Mouse (Mus musculus): Measurements from ENCODE around the gene Shroom3.

Gene Shroom3

DNA sequence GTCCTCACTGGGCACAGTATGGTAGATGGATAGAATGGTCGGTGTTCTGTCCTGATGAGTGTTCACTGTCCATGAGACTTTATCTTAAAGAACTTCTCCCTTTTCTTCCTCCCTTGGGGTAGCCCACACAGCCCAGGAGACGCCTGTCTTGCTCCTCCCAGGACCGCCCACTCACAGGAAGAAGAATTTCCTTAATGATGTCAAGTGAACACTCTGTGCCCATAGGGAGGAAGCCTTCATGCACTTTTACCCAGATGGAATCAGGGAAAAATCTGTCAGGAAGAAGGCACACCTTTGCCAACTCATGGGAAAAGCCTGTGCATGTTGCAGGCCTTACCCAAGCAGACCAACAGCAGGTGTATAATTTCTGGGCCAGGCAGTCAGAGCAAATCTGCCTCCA lies 174.9 kb downstream of the Shroom3 start:
- DNase-seq, result peak in 1 of 2 experiments; percentile 23

DNA sequence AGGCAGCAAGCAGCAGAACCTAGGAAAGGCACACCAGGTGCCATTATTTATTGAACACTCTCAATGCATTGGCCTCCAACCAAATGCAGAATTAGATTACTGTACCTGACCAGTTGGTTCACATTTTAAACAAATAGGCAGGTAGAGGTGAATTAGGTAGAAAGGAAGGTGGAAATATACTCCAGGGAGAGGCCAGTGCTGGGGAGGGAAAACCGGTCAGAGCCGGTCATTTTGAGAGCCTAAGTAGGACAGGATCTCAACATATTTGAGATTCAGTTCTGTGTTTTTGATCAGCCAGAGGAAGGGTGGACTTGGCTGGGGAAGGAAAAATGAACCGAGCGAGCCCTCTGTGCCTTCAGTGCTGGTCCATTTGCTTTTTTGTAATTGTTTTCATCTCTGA lies 175.3 kb downstream of the Shroom3 start:
- no peak for DNase-seq

- DNase-seq, result no peak
These were observed 178.3 kb downstream of the Shroom3 start for GRCm38 (mm10) chr5:92861416-92862112.

- DNase-seq, result no peak
These were observed 181.9 kb downstream of the Shroom3 start for GRCm38 (mm10) chr5:92865090-92865489.

DNA sequence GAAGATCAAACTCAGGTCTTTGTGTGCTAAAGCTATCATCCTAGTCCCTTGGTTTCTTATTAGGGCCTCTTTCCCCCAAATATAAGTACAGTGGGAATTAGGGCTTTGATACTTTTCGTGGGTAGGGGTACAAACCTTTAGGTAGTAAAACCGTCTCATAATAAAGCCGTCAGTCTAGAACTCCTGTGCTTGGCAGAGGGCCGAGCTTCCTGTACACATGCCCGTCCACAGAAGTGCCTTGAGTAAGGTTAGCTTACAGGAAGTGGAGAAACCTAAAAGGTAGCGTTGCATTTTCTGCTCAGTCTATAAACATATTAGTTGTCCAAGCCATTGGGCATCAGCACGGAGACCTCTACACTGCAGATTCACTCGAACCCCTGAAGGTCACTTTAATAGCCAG lies 183.3 kb downstream of the Shroom3 start:
- DNase-seq, result no peak

GRCm38 (mm10) chr5:92867253-92867652 lies 184.0 kb downstream of the Shroom3 start:
- DNase-seq, result no peak

DNA sequence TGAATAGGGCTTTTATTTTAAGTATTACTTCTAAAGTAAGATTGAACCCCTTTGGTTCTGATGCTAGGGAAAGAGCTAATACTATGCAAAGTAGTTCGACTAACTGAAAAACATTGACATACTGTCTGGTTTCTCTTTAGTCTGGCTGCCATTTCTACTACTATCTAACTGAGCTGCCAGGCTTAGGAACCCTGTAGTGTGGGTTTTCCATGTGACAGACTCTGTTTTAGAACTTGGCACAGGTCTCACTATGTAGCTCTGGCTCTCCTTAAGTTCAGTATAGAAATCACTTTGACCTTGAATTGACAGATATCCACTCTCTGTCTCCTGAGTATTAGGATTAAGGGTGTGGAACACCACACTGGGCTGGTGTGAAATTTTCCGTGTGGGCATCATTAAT lies 185.0 kb downstream of the Shroom3 start:
- no peak for DNase-seq

DNA sequence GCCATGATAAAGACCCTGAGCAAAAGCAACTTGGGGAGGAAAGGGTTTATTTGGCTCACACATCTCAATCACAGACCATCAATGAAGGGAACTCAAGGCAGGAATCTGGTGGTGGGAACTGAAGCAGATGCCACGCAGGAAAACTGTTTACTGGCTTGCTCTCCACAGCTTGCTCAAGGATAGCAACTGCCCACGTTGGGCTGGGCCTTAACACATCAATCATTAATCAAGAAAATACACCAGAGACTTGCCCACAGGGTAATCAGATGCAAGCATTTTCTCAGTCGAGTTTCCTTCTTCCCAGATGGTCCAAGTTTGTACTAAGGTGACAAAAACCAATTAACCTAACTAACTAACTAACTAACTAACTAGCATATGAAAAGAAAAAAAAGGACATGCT lies 187.8 kb downstream of the Shroom3 start:
- no peak for DNase-seq

GRCm38 (mm10) chr5:92872182-92872581 lies 188.9 kb downstream of the Shroom3 start:
- DNase-seq, result peak; percentile 32 to 36

DNA sequence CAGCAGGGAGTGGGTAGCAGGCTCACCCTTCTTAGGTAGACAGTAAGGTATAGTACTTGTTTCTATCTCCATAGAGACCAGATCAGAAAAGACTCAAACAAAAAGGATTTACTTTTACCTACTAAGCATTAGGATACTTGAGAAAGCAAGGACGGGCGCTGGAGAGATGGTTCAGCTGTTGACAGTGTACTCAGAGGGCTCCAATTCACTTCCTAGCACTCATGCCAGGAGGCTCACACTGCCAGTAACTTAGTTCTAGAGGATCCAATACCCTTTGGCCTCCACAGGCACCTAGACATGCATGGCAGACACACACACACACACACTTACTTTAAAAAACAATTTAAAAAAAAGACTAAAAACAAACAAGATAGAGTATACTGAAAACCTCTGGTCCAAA lies 189.8 kb downstream of the Shroom3 start:
- no peak for DNase-seq

- DNase-seq, result no peak
These were observed 190.3 kb downstream of the Shroom3 start for GRCm38 (mm10) chr5:92873518-92873917.

GRCm38 (mm10) chr5:92875836-92876235 lies 192.6 kb downstream of the Shroom3 start:
- DNase-seq, result no peak

DNA sequence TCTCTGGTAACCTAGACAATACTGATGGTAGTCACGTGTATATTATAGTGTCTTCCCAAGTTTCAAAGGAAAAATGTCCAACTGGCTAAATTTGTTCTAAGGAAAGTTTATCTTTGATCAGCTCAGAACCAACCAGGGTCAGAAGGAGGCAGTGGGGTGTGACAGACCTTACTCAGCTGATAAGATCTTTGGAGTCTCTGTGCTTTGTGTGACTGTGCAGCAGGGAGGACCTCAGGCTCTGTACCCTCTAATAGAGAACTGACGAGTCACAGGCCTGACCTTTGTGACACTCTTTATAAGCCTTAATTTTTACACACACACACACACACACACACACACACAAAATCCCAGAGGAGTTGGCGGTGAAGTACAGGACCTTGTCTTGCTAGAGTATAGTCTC lies 193.9 kb downstream of the Shroom3 start:
- no peak for DNase-seq

- DNase-seq, result no peak
These were observed 197.2 kb downstream of the Shroom3 start for GRCm38 (mm10) chr5:92880393-92880792.

GRCm38 (mm10) chr5:92880893-92881292 lies 197.7 kb downstream of the Shroom3 start:
- DNase-seq, result no peak

DNA sequence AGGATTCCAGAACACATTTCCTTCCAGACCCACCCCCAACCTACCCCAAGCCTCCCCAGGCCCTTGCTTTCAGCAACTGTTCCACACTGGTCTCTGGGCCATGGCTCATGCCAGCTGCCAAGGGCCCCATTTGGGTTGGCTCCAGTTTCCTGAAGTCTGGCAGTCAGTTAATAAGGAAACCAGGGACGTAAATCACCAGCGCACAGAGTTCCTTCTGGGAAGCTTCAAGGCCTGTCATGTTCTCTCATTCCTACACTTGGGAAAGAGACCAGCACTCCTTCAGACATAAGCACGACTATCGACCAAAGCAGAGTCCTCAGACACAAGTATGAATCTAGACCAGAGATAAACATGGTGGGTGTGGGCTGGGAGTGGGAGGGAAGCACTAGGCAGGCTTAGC lies 202.9 kb downstream of the Shroom3 start:
- peak in 1 of 2 experiments; percentile 48 for DNase-seq

DNA sequence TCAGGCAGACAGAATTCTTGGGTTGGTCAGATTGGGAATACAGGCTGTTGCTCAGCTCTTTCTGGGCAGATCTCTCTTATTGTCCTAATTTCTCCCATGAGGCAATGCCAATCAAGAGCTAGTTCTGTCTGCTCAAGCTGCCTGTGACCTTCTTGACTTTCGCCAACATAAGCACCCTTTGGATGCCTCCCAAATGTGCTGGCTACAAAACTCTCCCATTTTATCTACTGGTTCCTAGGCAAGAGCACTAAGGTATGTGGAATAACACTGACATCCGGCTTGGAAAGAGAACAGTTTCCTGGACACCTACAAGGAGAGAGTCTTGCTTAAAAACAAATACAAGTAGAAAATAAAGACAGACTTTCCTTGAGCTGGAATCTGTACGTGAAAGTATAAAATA lies 204.3 kb downstream of the Shroom3 start:
- DNase-seq, result no peak

GRCm38 (mm10) chr5:92888628-92889241 lies 205.5 kb downstream of the Shroom3 start:
- no peak for DNase-seq

GRCm38 (mm10) chr5:92890902-92891301 lies 207.7 kb downstream of the Shroom3 start:
- DNase-seq, result no peak

DNA sequence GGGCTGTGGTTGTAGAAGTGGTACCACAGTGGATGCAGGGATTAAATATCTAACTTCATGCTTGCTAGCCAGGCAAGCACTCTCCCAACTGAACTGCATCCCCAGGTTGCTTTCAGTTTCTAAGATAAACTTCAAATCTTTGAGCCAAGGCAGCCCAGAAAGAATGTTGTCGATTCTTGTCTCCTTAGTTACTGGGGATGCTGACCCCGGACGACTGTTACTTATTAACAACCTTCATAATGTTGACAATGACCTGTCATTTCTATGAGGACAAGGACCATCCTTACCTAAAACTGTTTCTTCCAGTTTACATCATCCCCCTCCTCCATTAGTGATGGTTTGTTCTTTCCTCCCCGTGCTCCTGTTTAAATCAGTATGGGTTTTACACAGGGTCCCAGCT lies 210.0 kb downstream of the Shroom3 start:
- no peak for DNase-seq

DNA sequence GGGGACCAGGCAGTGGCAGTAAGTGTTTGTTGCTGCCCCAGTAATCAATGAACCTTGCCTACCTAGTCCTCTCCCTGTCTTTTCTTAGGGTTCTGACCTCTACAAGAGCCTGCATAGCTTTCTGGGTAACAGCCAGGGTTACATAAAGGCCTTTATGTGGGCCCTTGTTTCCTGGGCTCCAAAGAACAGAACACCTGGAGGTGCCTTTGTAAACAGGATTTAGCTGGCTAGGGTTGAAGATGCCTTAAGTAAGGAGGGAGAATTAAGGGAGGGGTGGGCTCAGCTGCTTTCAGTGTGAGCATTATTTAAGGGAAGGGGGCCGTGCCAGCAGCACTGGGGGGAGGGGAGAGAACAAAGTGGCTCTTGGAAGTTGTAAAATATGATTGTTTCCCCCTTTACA lies 210.5 kb downstream of the Shroom3 start:
- DNase-seq, result no peak

DNA sequence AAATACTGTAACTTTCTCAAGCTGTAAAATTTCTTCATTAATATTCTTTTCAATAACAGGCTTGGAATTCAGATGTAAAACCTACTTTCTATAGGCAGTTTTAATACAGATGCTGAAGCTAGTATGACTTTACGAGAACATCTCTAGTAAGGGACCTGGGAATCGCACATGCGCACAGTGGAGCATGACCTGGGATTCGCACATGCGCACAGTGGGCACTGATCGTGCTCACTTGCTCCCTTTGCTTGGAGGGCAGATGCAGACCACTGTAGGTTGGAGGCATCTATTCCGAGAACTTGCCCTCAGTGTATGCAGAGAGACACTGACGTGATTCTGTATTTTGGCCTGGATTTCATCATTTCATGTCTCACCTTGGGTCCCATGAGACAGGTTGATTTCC lies 212.6 kb downstream of the Shroom3 start:
- DNase-seq, result no peak

DNA sequence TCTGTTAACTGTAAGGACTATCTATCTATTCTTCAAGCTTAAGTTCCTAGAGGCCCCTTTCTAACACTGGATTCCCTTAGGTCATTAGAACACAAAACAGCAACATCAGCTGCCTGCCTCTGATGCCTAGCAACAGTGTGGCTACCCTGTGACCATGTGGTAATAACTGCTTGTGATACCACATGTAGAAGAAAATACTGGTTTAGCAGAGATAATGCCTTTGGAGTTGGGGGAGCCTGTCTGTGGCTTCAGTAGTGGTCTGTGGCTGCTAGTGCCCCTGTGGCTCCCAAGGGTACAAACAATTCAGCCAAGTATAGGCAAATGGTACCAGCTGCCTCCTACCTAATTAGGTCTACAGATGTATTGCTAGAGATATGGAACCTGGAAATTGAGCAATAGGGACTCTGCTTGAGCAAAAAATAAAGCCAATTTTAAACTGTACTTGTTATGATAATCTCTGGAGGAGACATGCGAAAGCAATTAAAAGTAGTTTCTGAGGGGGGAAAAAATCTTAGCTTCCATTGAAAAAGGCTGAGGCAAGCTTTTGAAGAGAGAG lies 213.6 kb downstream of the Shroom3 start:
- no peak for DNase-seq

Measured in cerebellum, postnatal 10 days (tissue).